Mouse (Mus musculus): Measurements from ENCODE around the gene Ifna7. TPM values are rescaled to one million over a fixed set of nuclear protein-coding genes. Genes with fewer than 3 reads are reported as not detected.
"Not testable (repeated sequence)": the region's sequence is repeated elsewhere in the genome, so short reads cannot be mapped to it uniquely, and the experiment has no call there.

Ifna7 gene
- polyA plus RNA-seq, 1 experiment from 2014 or later, result not detected

GRCm38 (mm10) chr4:88791250-88791649 is 24.8 kb upstream of the Ifna7 start, which contains the start of gene Gm13278:
Gm13278 (plus strand) TSS chr4:88791550.
- H3K9me3 ChIP-seq (replicated peaks; ENCODE audit: control insufficient read depth, low read length); H3K4me2 ChIP-seq (ENCODE audit: low read depth, low read length); H3K9ac ChIP-seq (ENCODE audit: low read length); H3K4me3 ChIP-seq (ENCODE audit: low read length); H3K27me3 ChIP-seq (ENCODE audit: control insufficient read depth, insufficient read depth, low read length); H3K27ac ChIP-seq (ENCODE audit: low read length); H3K36me3 ChIP-seq (ENCODE audit: control insufficient read depth, insufficient read depth); ATAC-seq (replicated peaks; ENCODE audit: extremely low read depth, insufficient read depth, low FRiP score); H3K4me1 ChIP-seq (ENCODE audit: control insufficient read depth, insufficient read depth, low read length): not testable (repeated sequence)
- no CpG with 5 or more reads among the region's 28 CpGs for WGBS

GRCm38 (mm10) chr4:88793936-88794675 is 21.9 kb upstream of the Ifna7 start, which contains the start of gene Gm13275:
Gm13275 (plus strand) TSS chr4:88794487.
- ATAC-seq (replicated peaks; ENCODE audit: extremely low read depth, insufficient read depth, low FRiP score); H3K4me3 ChIP-seq (ENCODE audit: low read length); H3K27me3 ChIP-seq (ENCODE audit: control insufficient read depth, insufficient read depth, low read length); H3K9me3 ChIP-seq (replicated peaks; ENCODE audit: control insufficient read depth, low read length); H3K4me1 ChIP-seq (ENCODE audit: control insufficient read depth, insufficient read depth, low read length); H3K9ac ChIP-seq (ENCODE audit: low read length); H3K36me3 ChIP-seq (ENCODE audit: control insufficient read depth, insufficient read depth); H3K4me2 ChIP-seq (ENCODE audit: low read depth, low read length); H3K27ac ChIP-seq (ENCODE audit: low read length): not testable (repeated sequence)
- 0% methylated on average over 10 of the region's 52 CpGs for WGBS

GRCm38 (mm10) chr4:88797097-88797496 is 18.9 kb upstream of the Ifna7 start, which contains the start of gene Gm13279:
Gm13279 (plus strand) TSS chr4:88797397.
- WGBS, result no CpG with 5 or more reads among the region's 28 CpGs
- H3K27ac ChIP-seq (ENCODE audit: low read length); H3K36me3 ChIP-seq (ENCODE audit: control insufficient read depth, insufficient read depth); H3K9ac ChIP-seq (ENCODE audit: low read length); H3K4me3 ChIP-seq (ENCODE audit: low read length); H3K4me2 ChIP-seq (ENCODE audit: low read depth, low read length); H3K27me3 ChIP-seq (ENCODE audit: control insufficient read depth, insufficient read depth, low read length); H3K4me1 ChIP-seq (ENCODE audit: control insufficient read depth, insufficient read depth, low read length); ATAC-seq (replicated peaks; ENCODE audit: extremely low read depth, insufficient read depth, low FRiP score); H3K9me3 ChIP-seq (replicated peaks; ENCODE audit: control insufficient read depth, low read length): not testable (repeated sequence)

GRCm38 (mm10) chr4:88799365-88799764 is 16.7 kb upstream of the Ifna7 start, which contains the start of gene Gm13285:
Gm13285 (plus strand) TSS chr4:88799665.
- 8% methylated on average over 5 of the region's 7 CpGs for WGBS
- H3K9ac ChIP-seq (ENCODE audit: low read length); H3K4me1 ChIP-seq (ENCODE audit: control insufficient read depth, insufficient read depth, low read length); H3K9me3 ChIP-seq (replicated peaks; ENCODE audit: control insufficient read depth, low read length); H3K4me2 ChIP-seq (ENCODE audit: low read depth, low read length); H3K27ac ChIP-seq (ENCODE audit: low read length); H3K36me3 ChIP-seq (ENCODE audit: control insufficient read depth, insufficient read depth); H3K4me3 ChIP-seq (ENCODE audit: low read length); H3K27me3 ChIP-seq (ENCODE audit: control insufficient read depth, insufficient read depth, low read length); ATAC-seq (replicated peaks; ENCODE audit: extremely low read depth, insufficient read depth, low FRiP score): not testable (repeated sequence)

- not testable (repeated sequence) for H3K4me3 ChIP-seq (ENCODE audit: low read length); H3K9ac ChIP-seq (ENCODE audit: low read length); H3K4me1 ChIP-seq (ENCODE audit: control insufficient read depth, insufficient read depth, low read length); ATAC-seq (replicated peaks; ENCODE audit: extremely low read depth, insufficient read depth, low FRiP score); H3K27ac ChIP-seq (ENCODE audit: low read length); H3K4me2 ChIP-seq (ENCODE audit: low read depth, low read length); H3K27me3 ChIP-seq (ENCODE audit: control insufficient read depth, insufficient read depth, low read length); H3K36me3 ChIP-seq (ENCODE audit: control insufficient read depth, insufficient read depth); H3K9me3 ChIP-seq (replicated peaks; ENCODE audit: control insufficient read depth, low read length)
- WGBS, result no CpG with 5 or more reads among the region's 29 CpGs
Observed at GRCm38 (mm10) chr4:88802954-88803353, 13.1 kb upstream of the Ifna7 start, which contains the start of gene Gm13287. Gm13287 (plus strand) TSS chr4:88803254.

GRCm38 (mm10) chr4:88805231-88805630 is 10.8 kb upstream of the Ifna7 start, which contains the start of gene Gm13288:
Gm13288 (plus strand) TSS chr4:88805531.
- H3K9ac ChIP-seq (ENCODE audit: low read length); H3K27me3 ChIP-seq (ENCODE audit: control insufficient read depth, insufficient read depth, low read length); H3K36me3 ChIP-seq (ENCODE audit: control insufficient read depth, insufficient read depth); H3K9me3 ChIP-seq (replicated peaks; ENCODE audit: control insufficient read depth, low read length); ATAC-seq (replicated peaks; ENCODE audit: extremely low read depth, insufficient read depth, low FRiP score); H3K4me1 ChIP-seq (ENCODE audit: control insufficient read depth, insufficient read depth, low read length); H3K27ac ChIP-seq (ENCODE audit: low read length); H3K4me2 ChIP-seq (ENCODE audit: low read depth, low read length): not testable (repeated sequence)
- H3K4me3 ChIP-seq (ENCODE audit: low read length), result peak within 1 kb of the TSS; percentile 34
- WGBS, result no CpG with 5 or more reads among the region's 8 CpGs

- WGBS, result 0% methylated on average over 9 of the region's 34 CpGs
- not testable (repeated sequence) for ATAC-seq (replicated peaks; ENCODE audit: extremely low read depth, insufficient read depth, low FRiP score); H3K27ac ChIP-seq (ENCODE audit: low read length); H3K9ac ChIP-seq (ENCODE audit: low read length); H3K27me3 ChIP-seq (ENCODE audit: control insufficient read depth, insufficient read depth, low read length); H3K4me1 ChIP-seq (ENCODE audit: control insufficient read depth, insufficient read depth, low read length); H3K4me2 ChIP-seq (ENCODE audit: low read depth, low read length); H3K9me3 ChIP-seq (replicated peaks; ENCODE audit: control insufficient read depth, low read length); H3K36me3 ChIP-seq (ENCODE audit: control insufficient read depth, insufficient read depth)
- peak overlapping the region; percentile 34 for H3K4me3 ChIP-seq (ENCODE audit: low read length)
Observed at GRCm38 (mm10) chr4:88805761-88806160, 10.3 kb upstream of the Ifna7 start.

- 60% methylated on average over 1 of the region's 1 CpGs for WGBS
- no peaks in the 10 kb centered on the region for H3K27me3 ChIP-seq (ENCODE audit: control insufficient read depth, insufficient read depth, low read length)
- no peaks in the 10 kb centered on the region for H3K9me3 ChIP-seq (replicated peaks; ENCODE audit: control insufficient read depth, low read length)
- no peak within 1 kb of the TSS for H3K4me3 ChIP-seq (ENCODE audit: low read length)
- no peaks in the 10 kb centered on the region for H3K36me3 ChIP-seq (ENCODE audit: control insufficient read depth, insufficient read depth)
- no peaks in the 10 kb centered on the region for H3K4me1 ChIP-seq (ENCODE audit: control insufficient read depth, insufficient read depth, low read length)
- ATAC-seq (replicated peaks; ENCODE audit: extremely low read depth, insufficient read depth, low FRiP score), result no peak
- H3K4me2 ChIP-seq (ENCODE audit: low read depth, low read length), result no peak within 1 kb of the TSS
- H3K9ac ChIP-seq (ENCODE audit: low read length), result no peak within 1 kb of the TSS
- no peak within 1 kb of the TSS for H3K27ac ChIP-seq (ENCODE audit: low read length)
Observed at GRCm38 (mm10) chr4:88819659-88820058, 3.6 kb downstream of the Ifna7 start, which contains the start of gene Ifna11. Ifna11 (plus strand) TSS chr4:88819959.

GRCm38 (mm10) chr4:88822995-88823394 is 7.0 kb downstream of the Ifna7 start:
- no peak overlapping the region for H3K9ac ChIP-seq (ENCODE audit: low read length)
- H3K36me3 ChIP-seq (ENCODE audit: control insufficient read depth, insufficient read depth), result no peaks in the 10 kb centered on the region
- no peak for ATAC-seq (replicated peaks; ENCODE audit: extremely low read depth, insufficient read depth, low FRiP score)
- H3K4me2 ChIP-seq (ENCODE audit: low read depth, low read length), result no peak overlapping the region
- no peaks in the 10 kb centered on the region for H3K27me3 ChIP-seq (ENCODE audit: control insufficient read depth, insufficient read depth, low read length)
- H3K4me1 ChIP-seq (ENCODE audit: control insufficient read depth, insufficient read depth, low read length), result no peaks in the 10 kb centered on the region
- no peak overlapping the region for H3K4me3 ChIP-seq (ENCODE audit: low read length)
- H3K27ac ChIP-seq (ENCODE audit: low read length), result no peak overlapping the region
- WGBS, result 21% methylated on average over 4 of the region's 4 CpGs
- no peaks in the 10 kb centered on the region for H3K9me3 ChIP-seq (replicated peaks; ENCODE audit: control insufficient read depth, low read length)
